Mouse (Mus musculus) cerebellum, adult 9-10 months (tissue): ENCODE results near the gene Polr2i.
"Not testable (repeated sequence)": the region's sequence is repeated elsewhere in the genome, so short reads cannot be mapped to it uniquely, and the experiment has no call there.

Experiments used
- DNase-seq: peaks from one replicate; pipeline ENCODE4 v3.0.0; 2022

The Polr2i gene

DNA sequence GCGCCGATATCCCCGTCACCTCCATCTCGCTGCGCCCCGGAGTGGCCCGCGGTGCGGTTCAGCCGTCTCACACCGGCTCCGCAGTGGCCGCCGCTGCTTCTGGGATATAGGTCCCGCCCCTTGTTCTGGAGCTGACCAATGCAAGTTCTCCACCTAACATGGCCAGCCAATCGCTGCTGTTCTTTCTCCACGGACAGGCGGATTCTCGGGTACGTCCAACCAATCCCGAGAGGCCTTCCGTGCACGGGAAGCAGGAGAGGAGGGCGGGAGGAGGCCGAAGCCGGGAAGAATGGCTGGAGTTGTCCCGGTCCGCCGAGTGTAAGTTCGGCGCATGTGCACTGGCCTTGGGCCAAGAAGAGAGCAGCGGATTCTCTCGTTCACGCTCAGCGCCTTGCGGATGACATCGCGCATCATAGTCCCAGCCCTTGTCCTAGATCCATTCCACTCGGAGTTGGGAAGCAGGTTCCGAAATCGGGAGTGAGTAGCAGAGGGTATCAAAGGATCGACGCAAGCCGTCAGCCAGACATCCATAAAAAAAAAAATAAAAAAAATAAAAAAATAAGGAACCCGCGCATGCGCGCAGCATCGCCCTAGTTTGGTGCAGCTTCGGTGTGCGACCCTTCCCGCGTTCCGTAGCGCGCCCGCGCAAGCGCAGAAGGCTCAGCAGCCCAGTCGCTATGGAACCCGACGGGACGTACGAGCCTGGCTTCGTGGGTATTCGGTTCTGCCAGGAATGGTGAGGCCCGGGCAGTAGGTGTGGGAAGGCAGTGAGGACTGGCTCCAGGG lies at the start of gene Polr2i, which contains the start of gene Tbcb:
TSS of gene Polr2i (plus strand) at position 280 of the 786 bp plus-strand sequence.
TSS of gene Tbcb (minus strand) at position 604 of the 786 bp plus-strand sequence.
- DNase-seq, result peak; percentile 99

GRCm38 (mm10) chr7:30183189-30183588 lies 48.6 kb upstream of the Polr2i start:
- DNase-seq, result not testable (repeated sequence)

- DNase-seq, result peak; percentile 79
These were observed 47.9 kb upstream of the Polr2i start, which contains the start of gene Cox7a1 for GRCm38 (mm10) chr7:30183879-30184289. Gene Cox7a1 (plus strand): TSS chr7:30184144.

- no peak for DNase-seq
These were observed 47.0 kb upstream of the Polr2i start for GRCm38 (mm10) chr7:30184641-30185348.

GRCm38 (mm10) chr7:30188344-30189115 lies 43.2 kb upstream of the Polr2i start:
- peak; percentile 57 for DNase-seq

DNA sequence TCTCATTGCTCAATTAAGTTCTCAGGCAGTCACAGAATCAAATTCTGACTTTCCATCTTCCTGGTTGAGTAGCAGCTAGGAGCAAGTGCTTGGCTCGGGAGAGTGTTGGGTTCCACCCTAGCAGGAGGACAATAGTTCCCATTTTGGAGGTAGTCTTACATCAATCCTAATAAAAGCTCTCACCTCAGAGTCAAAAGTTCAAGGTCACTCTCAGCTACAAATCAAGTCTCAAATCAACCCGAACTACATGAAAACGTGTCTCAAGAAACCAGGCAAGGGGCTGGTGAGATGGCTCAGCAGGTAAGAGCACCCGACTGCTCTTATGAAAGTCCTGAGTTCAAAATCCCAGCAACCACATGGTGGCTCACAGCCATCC lies 42.6 kb upstream of the Polr2i start:
- no peak for DNase-seq

DNA sequence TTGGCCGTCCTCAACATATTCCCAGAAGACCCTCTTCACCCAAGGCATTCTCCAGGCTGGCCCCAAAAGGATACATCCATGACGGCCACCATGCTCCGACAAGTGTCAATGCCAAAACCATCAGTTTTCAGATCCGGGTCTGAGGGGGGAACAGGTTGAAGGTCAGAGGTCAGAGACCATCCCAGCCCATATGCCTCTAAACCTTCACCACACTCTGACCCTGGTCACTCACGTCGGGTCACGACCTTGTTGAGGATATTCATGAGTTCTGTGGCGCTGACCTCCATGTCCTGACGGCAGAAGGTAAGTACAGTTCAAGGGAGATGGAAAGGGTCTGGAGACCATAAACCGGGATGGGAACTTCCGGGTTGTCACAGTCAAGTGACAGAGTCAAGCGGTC lies 39.7 kb upstream of the Polr2i start:
- DNase-seq, result peak; percentile 54

DNA sequence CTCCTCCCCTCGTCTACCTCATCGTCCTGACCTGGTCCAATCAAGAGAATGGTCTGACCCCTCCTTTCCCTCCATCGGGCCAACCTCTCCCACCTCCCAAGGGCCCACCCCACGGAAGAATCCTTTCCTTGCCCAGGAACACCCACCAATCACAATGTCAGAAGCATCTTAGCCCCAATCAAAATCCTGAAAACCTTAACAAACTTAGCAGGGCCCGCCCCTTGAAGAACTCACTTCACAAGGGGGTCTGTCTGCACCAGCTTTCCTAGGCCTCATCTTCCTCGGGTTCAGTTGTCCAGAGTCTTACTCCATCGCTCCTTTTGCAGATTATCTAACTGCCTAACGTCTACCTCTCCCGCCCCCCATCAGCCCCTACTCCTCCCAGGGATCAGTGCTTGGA lies 38.7 kb upstream of the Polr2i start:
- DNase-seq, result peak; percentile 59

DNA sequence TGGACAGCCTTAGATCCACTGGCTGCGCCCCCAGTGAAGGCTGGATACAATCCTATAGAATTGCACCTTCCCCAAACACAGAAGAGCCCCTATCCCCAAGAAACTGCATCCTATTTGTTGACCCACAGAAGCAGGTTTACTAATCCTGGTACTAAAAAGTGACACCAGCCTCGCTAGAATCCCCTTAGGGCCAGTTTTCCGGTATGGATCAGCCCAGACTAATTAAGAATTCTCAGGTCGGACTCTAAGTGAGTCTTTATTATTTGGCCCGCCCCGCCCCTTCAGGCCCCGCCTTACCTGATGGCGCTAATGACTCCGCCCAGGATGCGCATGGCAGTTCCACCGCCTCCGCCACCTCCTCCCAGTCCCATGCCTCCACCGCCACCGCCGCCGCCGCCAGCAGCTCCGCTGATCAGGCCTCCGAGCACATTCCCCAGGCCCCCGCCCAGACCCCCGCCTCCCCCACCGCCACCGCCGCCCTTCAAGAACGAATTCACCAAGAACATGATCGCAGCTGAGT lies 38.1 kb upstream of the Polr2i start:
- peak; percentile 90 for DNase-seq

DNA sequence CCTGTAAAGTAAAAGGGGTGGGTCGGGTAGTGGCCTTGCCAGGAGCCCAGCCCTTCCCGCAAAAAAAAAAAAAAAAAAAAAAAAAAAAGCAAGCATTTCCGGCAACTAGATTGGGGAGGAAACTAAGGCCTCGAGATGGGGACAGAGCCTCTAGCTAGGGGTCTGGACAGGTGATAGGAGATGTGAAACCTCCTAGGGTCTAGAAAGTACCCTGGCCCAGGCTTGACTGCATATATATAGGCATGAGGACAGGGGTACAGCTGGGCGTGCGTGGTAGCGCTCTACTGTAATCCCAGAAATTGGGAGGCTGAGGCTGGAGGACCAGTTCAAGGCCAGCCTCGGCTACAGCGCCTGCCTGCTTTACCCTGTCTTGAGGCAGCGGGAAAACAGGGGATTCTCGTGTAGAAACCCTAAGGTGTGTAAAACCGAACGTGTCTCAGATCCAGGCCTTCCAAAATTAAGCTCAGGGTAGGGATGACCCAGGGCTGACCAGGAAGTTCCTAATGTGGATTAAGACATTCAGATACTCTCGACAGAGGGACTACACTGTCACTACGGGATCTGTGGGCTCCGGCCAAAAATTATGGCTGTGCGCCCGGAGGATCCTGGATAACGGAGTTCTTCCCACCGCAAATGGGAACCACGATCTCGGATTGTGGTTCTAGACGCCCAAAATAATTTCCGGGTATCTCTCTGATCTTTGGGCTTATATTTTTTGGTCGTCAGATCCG lies 37.5 kb upstream of the Polr2i start:
- DNase-seq, result peak; percentile 72

- peak; percentile 94 for DNase-seq
These were observed 36.9 kb upstream of the Polr2i start for GRCm38 (mm10) chr7:30194884-30195283.

GRCm38 (mm10) chr7:30195461-30195860 lies 36.3 kb upstream of the Polr2i start:
- no peak for DNase-seq

- DNase-seq, result peak; percentile 46
These were observed 35.6 kb upstream of the Polr2i start for GRCm38 (mm10) chr7:30196171-30196570.

GRCm38 (mm10) chr7:30197592-30198129 lies 34.1 kb upstream of the Polr2i start:
- DNase-seq, result peak; percentile 35

DNA sequence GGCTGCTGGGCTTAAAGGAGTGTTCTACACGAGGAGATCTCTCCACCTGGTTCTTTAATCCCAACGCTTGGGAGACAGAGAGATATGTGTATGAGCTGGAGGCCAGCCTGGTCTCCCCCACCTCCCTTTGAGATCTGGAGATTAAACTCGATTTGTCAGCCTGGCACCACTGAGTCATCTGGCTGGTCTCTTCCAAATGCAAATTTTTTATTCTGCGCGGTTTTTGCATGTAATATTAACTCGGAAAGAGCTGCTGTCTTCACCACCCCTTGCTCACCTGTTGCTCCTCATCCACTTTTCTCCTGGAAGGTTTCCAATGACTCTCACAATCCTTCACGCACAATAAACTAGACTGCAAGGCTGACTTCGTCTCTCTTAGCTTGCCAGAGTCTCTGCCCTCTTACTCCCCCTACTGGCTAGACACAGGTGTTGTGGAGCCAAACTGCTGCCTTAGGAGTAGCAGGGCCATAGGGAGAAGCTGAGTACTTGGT lies 33.2 kb upstream of the Polr2i start, which contains the start of gene Capns1:
TSS of gene Capns1 (minus strand) at position 331 of the 491 bp plus-strand sequence.
- peak; percentile 77 for DNase-seq

DNA sequence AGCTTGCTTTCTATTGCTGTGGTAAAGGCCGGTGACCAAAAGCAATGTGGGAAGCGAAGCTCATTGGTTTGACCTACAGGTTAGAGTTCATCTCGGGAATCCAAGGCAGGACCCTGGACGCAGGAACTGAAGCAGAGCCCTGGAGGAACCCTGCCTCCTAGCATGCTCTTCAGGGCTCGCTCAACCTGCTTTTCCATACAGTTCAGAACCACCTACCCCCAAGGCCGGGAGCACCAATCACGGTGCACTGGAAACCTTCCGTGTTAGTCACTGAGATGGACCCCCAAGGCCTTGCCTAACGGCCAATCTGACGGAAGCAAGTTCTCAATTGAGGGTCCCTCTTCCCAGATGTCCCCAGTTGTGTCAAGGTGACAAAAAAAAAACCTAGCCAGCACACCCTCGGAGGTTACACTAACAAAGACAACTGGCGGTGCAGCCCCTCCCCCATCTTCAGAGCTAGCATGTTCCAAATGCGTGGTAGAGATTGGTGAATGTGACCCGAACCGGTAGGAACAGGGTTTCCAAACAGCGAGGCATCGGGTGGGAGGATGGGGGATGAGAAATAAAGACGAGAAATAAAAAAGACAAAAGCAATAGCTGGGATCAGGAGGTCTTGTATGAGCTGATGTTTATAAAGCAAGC lies 32.1 kb upstream of the Polr2i start:
- peak; percentile 46 for DNase-seq

GRCm38 (mm10) chr7:30200200-30200599 lies 31.5 kb upstream of the Polr2i start:
- no peak for DNase-seq

DNA sequence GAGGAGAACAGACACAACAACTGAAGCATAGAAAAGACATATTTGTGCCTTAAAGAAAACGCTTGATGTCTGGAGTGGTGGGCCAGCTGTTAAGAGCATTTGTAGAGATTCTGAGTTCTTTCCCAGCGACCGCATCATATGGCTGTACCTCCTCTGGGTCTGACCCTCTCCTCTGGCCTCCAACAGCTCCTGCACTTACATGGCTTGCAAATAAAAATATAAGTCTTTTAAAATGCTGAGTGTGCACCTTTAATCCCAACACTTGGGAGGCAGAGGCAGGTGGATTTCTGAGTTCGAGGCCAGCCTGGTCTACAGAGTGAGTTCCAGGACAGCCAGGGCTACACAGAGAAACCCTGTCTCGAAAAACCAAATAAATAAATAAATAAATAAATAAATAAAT lies 31.1 kb upstream of the Polr2i start:
- DNase-seq, result not testable (repeated sequence)

- DNase-seq, result peak; percentile 80
These were observed 28.7 kb upstream of the Polr2i start for GRCm38 (mm10) chr7:30202895-30203690.

- DNase-seq, result no peak
These were observed 27.4 kb upstream of the Polr2i start for GRCm38 (mm10) chr7:30204380-30204779.
